Mouse (Mus musculus) bone marrow, adult 2 months (tissue): ENCODE measurements around the gene Itgb3. TPM values are rescaled to one million over a fixed set of nuclear protein-coding genes. Genes with fewer than 3 reads are reported as not detected.
A peak's percentile ranks its signal among the peaks of the same experiment; 100 is the strongest.

ENCODE experiments used
- H3K27ac ChIP-seq: fragments of 200-500 bp; 2 replicates; pipeline ENCODE4 v1.5.1; 2012; ENCODE audit warnings: low read depth, mild to moderate bottlenecking, control low read depth, inconsistent platforms, low read length; ENCODE audit not compliant: control insufficient read depth, poor library complexity, insufficient read depth
- H3K4me1 ChIP-seq: fragments of 200-500 bp; 2 replicates; pipeline ENCODE4 v1.6.1; 2011; ENCODE audit warnings: low read length; ENCODE audit not compliant: control insufficient read depth, insufficient read depth
- H3K4me3 ChIP-seq: fragments of 200-500 bp; replicated peaks from 2 replicates; pipeline ENCODE3; 2011; ENCODE audit warnings: mild to moderate bottlenecking, low read depth, low read length, control low read depth; ENCODE audit not compliant: control insufficient read depth
- CTCF ChIP-seq: fragments of 200-500 bp; IDR thresholded peaks from 2 replicates; pipeline ENCODE4 v1.5.1; 2011; ENCODE audit warnings: low read length, control low read depth; ENCODE audit not compliant: control insufficient read depth, insufficient read depth
- POLR2A ChIP-seq: fragments of 200-500 bp; IDR thresholded peaks from 2 replicates; pipeline ENCODE4 v1.6.1; 2011; ENCODE audit warnings: low read depth, mild to moderate bottlenecking, control low read depth, low read length, borderline replicate concordance; ENCODE audit not compliant: control insufficient read depth
- WGBS: fragments of 180-500 bp; shearing (Covaris S2); methylation state at CpG from one replicate; pipeline ENCODE4 v1.1.7; 2018; 5-methylcytosine and 5-hydroxymethylcytosine counted together
- polyA plus RNA-seq: library from polyadenylated mRNA; stranded (reverse); fragments of >200 nt; gene quantifications from 2 replicates; pipeline ENCODE4 v1.2.4, GENCODE M21; 2011; ENCODE audit warnings: low replicate concordance; ENCODE audit not compliant: missing spikeins, insufficient read depth, insufficient read length

Gene Itgb3
- 84.3 and 141 TPM in 2 replicates for polyA plus RNA-seq

- peak within 1 kb of the TSS; percentile 81 for H3K4me3 ChIP-seq
- TF ChIP-seq POLR2A (peak; percentile 28; the same call in 1 of the 2 replicates), CTCF (peak; percentile 42; the same call in 1 of the 2 replicates)
- under 1% methylated on average over 51 of the region's 51 CpGs for WGBS
- H3K27ac ChIP-seq = peak within 1 kb of the TSS; percentile 85
- H3K4me1 ChIP-seq = peaks cover 7% of the 10 kb centered on the region
These were observed at the start of gene Itgb3 for GRCm38 (mm10) chr11:104607491-104608245. Gene Itgb3 (plus strand): TSS chr11:104608000.

- Histone ChIP-seq H3K4me1 (peaks cover 2% of the 10 kb centered on the region), H3K4me3 (no peak overlapping the region), H3K27ac (no peak overlapping the region)
- WGBS = 51% methylated on average over 4 of the region's 4 CpGs
- TF ChIP-seq CTCF (no peak), POLR2A (no peak)
These were observed 49.7 kb upstream of the Itgb3 start for GRCm38 (mm10) chr11:104558065-104558464.

- no peak overlapping the region for H3K4me3 ChIP-seq
- TF ChIP-seq POLR2A = no peak
- no peak for TF ChIP-seq CTCF
- H3K4me1 ChIP-seq = peaks cover 2% of the 10 kb centered on the region
- 69% methylated on average over 4 of the region's 4 CpGs for WGBS
- no peak overlapping the region for H3K27ac ChIP-seq
These were observed 49.0 kb upstream of the Itgb3 start for GRCm38 (mm10) chr11:104558651-104559403.

GRCm38 (mm10) chr11:104560971-104561370 lies 46.8 kb upstream of the Itgb3 start:
- WGBS = 87% methylated on average over 2 of the region's 2 CpGs
- Histone ChIP-seq H3K27ac (no peak overlapping the region), H3K4me3 (no peak overlapping the region), H3K4me1 (no peaks in the 10 kb centered on the region; the same call in 1 of the 2 replicates)
- TF ChIP-seq POLR2A (no peak), CTCF (no peak)

- H3K4me1 ChIP-seq = no peaks in the 10 kb centered on the region; the same call in 1 of the 2 replicates
- TF ChIP-seq POLR2A (no peak), CTCF (no peak)
- no peak overlapping the region for H3K27ac ChIP-seq
- no peak overlapping the region for H3K4me3 ChIP-seq
- WGBS = 64% methylated on average over 1 of the region's 1 CpGs
These were observed 44.3 kb upstream of the Itgb3 start for GRCm38 (mm10) chr11:104563496-104563895.

- 62% methylated on average over 9 of the region's 9 CpGs for whole genome bisulfite sequencing
- H3K4me1 ChIP-seq = no peaks in the 10 kb centered on the region; the same call in 1 of the 2 replicates
- TF ChIP-seq POLR2A = no peak
- TF ChIP-seq CTCF = no peak
- no peak overlapping the region for H3K4me3 ChIP-seq
- no peak overlapping the region for H3K27ac ChIP-seq
These were observed 42.6 kb upstream of the Itgb3 start for GRCm38 (mm10) chr11:104565172-104565571.

- Histone ChIP-seq H3K27ac (no peak overlapping the region), H3K4me1 (no peaks in the 10 kb centered on the region; the same call in 1 of the 2 replicates), H3K4me3 (no peak overlapping the region)
- WGBS = 74% methylated on average over 6 of the region's 6 CpGs
- TF ChIP-seq POLR2A (no peak), CTCF (no peak)
These were observed 41.7 kb upstream of the Itgb3 start for GRCm38 (mm10) chr11:104566097-104566496.

- H3K4me3 ChIP-seq = no peak overlapping the region
- H3K27ac ChIP-seq = no peak overlapping the region
- no peak for TF ChIP-seq POLR2A
- no peak for TF ChIP-seq CTCF
- WGBS = 79% methylated on average over 2 of the region's 2 CpGs
- no peaks in the 10 kb centered on the region; the same call in 1 of the 2 replicates for H3K4me1 ChIP-seq
These were observed 41.0 kb upstream of the Itgb3 start for GRCm38 (mm10) chr11:104566796-104567195.

GRCm38 (mm10) chr11:104567736-104568135 lies 40.1 kb upstream of the Itgb3 start:
- H3K27ac ChIP-seq = no peak overlapping the region
- TF ChIP-seq POLR2A (no peak), CTCF (no peak)
- no peaks in the 10 kb centered on the region; the same call in 1 of the 2 replicates for H3K4me1 ChIP-seq
- H3K4me3 ChIP-seq = no peak overlapping the region
- WGBS = 89% methylated on average over 9 of the region's 9 CpGs
